Mouse (Mus musculus) adrenal gland, postnatal 36 days (tissue): ENCODE measurements at regions not wholly inside any gene's neighbourhood (a gene's known extent, or its start where the extent isn't known, plus 50 kb on each side); places are given as distances from the start of the nearest gene placed in this dataset.

Experiments used
- DNase-seq, 2 experiments: peaks; one replicate each; pipeline ENCODE4 v3.0.0; 2021; ENCODE audit warnings: mixed read lengths in 1 of 2

DNA sequence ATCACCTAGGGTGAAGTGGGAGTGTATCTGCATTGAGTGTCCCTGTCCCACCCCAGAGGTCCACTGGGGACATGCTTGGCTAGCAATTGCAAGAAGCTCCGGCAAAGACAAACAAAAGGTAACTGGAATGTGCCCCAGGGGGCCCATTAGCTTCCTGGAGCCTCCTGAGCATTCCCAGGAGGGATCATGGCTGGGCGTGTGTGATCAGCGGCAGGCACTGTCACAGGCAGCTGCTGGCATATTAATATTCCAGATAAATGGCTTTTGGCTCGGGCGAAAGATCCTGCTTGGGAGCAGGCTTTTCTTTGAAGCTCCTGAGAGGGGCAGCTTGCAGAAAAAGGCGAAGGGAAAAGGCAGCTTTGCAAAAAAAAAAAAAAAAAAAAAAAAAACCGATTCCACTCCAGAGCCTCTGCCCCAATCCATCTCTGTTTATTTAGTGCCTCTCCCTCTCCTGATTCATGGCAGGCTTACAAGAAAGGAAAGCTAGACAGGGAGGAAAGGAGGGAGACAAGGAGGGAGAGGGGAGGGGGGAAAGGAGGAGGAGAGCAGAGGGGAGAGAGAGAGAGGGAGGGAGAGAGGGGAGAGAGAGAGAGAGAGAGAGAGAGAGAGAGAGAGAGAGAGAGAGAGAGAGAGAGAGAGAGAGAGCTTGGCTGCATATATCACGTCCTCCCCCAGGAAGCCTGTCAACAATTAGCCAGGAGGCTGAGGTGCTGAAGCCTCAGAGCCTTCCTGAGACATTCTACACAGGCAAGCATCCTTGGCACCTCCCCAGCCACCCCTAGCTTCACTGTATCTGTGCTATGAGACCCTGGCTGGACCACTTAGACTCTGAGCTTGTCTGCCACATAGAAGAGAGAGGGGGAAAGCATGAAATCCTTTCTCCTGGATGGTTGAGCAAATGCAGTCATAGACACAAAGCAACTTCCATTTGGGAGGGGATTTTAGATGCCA is 443.4 kb upstream of the Zmiz1 start:
- peak; percentile 51 to 62 for DNase-seq

DNA sequence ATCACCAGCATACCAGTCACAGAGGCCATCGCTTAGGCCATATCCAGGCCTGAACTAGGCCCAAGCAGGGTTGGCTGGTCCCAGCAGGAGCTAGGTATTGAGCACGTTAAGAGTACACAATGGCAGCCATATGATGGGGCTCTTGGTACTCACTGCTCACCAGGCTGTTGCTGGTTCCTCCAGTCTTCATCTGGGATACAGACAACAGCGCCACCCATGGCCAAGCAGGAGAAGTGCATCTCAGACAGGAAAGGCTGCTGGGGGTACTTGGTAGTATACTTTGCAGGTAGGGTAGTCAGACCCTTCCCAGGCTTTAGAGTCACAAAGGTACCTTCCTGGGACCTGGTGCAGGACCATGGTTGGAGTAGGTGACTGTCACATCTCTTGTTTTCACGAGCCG is 441.1 kb upstream of the Zmiz1 start:
- peak; percentile 19 to 22 for DNase-seq

DNA sequence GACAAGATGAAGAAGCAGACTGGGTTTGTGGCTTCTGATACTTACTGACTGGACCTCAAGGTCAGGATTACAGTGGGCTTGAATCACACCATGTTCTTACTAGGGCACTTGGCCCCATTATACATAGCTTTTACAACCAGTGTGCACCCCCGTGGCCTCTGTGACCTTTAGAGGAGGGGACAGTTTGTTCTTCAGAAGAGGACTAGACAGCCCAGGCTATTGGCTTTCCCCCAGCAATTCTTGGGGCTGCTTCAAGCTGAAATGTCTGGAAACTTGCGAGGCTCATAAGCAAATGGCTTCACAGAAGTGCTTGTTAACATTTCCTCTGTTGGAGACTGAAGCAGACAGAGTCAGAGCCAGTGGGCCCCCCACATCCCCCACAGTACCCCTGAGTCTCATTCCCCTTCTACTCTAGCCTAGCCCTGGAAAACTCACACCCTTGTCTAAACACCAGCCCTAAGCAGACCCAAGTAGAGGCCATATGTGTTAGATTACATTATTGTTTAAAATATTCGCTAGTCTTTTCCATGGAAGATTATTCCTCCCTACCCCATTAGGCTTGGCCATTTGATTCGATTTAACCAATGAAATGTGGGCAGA is 439.6 kb upstream of the Zmiz1 start:
- DNase-seq = peak in 1 of 2 experiments; percentile 51

DNA sequence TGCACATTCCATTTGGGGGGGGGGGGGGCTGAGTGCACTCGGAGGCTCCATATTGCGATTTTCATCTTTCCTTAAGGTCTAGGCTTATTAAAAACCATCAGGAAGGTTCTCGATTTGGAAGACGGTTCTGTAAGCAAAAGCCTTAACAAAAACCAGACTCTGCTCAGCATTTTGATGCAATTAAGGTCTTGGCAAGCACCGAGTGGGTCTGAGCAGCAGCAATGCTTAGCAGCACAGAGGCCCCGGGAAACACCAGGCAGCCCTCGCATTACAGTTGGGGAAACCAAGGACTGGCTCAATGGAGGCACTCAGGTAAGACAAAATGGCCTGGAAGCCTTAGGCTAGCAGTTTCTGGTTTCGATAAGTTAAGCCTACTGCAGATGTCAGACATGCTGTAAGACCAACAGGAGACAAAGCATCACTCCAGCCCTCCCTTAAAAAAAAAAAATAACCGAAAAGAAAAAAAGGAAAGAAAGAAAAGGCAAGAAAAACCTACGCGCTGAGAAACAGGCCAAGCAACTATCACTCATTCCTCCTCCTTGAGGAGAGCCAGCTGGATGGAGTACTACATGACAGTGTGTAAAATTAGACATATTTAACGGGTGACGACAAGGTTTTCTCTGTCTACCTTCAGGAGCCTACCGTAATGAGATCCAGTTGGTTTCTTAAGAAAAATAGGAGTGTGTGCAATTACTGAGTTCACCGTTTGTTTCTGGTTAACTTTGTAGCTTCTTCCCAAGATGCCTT is 436.3 kb upstream of the Zmiz1 start:
- no peak for DNase-seq

DNA sequence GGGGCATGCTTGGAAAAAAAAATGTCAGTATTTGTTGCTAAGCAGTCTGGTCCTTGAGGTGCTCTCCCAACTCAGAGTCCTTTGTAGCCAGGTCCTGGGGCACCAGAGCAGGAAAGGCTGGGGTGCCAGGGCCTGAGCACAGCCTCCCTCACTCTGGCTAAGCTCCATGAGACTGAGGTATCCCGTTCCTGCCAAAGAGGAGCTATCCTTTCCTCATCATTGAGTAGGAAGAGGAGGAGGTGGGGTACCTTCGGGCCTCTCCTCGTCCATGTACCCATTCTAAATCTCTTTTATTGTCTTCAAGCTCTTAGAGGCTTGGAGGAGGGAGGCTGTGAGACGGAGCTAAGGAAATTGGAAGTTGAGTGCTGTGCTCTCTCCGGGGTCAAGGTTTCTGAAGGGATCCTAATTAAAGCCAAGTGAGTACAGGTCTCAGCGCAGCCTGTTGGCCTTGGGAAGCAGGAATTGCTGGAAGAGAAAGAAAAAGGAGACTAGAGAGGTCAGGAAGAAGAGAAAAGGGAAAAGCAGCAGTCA is 435.6 kb upstream of the Zmiz1 start:
- no peak for DNase-seq

DNA sequence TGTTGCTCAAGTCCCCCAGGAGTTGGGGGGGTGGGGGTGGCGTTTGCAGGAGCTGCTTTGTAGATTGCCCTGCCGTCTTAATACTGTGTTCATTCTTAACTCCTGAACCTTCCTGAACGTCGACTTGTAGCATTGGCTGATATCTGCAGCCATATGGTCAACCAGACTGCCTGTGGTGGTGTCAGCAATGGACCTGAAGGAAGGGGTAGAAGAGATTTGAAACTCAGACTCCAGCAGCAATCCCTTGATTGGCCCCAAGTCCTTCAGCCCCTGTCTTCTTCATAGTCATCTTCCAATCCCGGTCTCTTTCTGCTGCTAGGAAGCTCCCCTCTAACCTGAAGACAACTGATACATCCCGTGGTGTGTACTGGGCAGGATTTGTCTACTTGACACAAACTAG is 433.9 kb upstream of the Zmiz1 start:
- no peak for DNase-seq

DNA sequence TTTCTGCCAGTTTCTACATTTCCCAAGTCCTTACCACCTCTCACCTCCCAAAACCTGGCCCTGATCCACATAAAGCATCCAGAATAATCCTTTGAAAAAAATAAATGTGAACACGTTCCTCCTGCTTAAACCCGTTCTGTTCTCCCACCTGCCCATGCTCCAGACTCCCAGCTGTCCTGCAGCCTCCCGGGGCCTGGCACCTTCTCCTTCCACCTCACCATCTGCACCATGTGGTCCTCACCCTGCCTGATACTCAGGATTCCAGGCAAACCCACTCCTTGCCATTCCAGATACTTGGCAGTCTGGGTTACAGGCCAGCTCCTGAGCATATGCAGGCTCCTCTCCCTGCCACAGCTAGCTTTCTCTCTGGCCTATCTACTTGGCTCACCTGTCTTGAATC is 431.9 kb upstream of the Zmiz1 start:
- no peak for DNase-seq

DNA sequence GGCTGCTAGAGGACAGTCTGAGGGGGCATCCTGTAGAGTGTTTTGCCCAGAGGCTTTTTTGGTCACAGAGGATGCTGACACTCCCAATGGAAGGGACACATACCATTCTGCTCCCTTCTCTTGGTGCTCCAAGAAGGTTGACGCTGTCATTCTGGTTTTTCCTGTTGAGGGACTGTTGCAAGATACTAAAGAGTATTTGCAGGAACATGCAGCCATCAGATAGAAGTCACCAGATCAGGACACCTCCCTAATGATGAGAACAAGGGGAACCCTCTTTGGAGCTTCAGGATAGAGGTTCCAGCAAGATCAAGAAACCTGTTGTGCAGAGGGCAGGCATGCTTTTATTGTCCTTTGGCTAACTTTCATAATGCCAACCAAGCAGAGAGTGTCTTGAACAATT is 431.1 kb upstream of the Zmiz1 start:
- DNase-seq = no peak

DNA sequence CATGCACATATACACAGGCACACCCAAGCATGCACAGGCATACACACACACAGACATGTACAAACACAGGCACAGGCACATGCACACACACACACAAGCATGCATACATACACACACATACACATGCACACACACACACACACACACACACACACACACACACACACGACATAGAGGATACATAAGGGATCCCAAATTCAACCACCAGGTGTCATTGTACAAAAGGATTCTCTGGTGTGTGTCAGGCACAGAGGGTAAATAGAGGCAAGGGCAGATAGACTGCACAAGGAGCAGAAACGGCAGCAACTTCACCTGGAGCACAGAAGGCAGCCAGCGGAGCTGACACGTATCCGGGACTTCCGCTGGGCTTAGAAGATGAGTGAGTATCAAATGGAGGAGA is 428.1 kb upstream of the Zmiz1 start:
- DNase-seq = no peak

DNA sequence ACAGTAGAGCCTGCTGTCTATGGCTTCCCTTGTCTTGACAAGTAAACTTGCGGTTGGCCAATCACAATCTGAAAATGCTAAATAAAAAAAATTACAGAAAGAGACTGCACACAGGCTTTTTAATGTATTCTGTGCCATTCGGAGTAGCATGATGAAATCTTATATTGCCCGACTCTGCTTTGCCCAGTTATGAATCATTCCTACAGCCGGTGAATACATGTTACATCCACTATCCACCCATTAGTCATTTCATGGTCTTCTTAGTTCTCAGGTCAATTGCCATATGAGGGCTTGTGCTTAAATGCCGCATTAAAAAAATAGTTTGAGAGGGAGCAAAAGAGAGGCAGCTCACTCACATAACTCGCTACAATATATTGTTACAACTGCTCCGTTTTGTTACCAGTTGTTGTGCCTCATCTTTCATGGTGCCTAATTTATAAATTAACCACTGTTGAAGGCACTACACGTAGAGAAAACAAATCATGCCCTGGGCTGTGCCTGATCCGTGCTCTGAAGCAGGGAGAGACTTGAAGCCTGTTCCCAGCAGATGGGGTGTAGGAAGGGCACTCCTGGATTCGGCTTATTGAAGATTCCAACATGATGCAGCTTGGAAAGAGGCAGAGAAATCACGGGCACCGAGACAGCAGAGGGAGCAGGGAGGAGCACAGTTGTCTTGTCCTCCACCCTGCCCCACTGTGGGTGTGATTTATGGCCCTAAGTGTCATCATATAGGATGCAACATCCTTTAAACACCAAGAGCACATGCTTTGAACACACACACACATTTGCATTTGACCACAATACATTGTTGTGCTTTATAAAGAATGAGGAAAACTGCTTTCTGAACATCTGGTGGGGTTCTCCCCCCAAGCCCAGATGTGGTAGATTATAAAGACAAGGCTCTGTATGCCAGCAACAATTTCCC is 427.0 kb upstream of the Zmiz1 start:
- no peak for DNase-seq

DNA sequence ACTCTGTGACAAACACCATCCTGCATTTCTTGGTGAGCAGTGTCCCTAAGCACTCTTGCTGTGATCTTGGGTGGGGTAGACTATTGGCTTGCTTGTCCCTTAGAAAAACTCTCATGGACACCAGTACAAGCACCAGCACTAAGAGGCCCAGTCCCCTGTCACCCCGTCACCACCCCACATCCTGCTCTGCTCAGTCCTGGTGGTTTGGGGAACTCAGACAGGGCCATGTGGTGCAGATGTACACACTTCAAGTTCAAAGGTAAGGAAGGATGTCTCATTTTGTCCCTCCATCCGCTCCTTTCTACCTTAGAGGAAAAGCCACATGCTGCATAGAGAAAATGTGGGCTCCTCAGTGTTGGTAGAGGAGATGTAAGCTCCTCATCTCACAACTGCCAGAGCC is 426.1 kb upstream of the Zmiz1 start:
- DNase-seq = no peak

DNA sequence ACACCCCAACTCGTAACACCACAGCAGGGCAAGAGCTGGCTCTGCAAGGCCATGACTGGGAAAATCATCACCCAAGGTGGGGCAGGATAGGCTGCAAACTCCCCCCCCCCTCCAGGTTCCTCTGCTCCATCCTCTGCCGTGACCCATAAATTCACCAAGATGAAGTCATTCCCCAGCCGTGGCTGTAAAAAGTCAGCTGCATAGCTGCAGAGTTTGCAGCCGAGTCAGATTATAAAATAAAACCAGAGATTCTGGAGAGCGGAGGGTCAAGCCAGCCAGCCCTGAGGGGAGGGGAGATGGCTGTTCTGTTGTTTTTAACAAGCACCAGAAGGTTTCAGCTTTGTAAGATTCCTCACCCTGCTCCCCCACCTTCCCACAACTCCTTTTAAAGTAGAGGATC is 416.7 kb upstream of the Zmiz1 start:
- no peak for DNase-seq

DNA sequence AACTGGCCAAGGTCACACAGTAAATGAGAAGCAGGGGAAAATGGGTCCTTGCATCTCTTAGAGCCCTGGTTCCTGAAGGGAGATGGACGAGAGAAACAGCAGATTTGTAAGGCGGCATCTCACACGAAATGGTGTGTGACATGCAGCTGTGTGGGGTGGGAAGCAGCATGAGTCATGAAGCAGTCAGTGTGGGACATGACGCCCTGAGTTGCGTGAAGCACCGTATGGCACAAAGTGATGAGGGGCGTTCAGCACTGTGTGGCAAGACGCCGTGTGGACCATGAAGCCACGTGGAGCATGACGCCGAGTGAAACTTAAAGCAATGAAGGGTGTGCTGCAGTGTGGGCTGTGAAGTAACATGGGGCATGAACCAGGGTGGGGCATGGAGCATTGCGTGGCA is 414.9 kb upstream of the Zmiz1 start:
- no peak for DNase-seq

DNA sequence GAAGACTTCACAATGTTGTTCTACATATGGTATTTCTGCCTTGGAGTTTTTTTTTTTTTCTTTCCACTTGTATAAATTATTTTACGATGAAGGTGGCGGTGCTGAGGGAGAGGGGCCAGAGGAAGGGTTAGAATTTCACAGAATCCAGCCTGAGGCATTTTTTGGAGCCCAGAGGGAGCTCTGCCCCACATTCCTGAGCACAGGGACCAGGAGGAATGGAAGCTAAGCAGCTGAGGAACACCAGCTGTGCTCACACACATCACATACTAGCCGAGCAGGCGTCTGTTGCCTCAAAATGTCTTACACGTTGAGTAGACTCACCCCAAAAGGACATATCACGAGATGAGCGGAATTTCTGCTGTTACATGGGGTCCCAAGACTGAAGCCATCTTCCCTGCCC is 414.1 kb upstream of the Zmiz1 start:
- no peak for DNase-seq

DNA sequence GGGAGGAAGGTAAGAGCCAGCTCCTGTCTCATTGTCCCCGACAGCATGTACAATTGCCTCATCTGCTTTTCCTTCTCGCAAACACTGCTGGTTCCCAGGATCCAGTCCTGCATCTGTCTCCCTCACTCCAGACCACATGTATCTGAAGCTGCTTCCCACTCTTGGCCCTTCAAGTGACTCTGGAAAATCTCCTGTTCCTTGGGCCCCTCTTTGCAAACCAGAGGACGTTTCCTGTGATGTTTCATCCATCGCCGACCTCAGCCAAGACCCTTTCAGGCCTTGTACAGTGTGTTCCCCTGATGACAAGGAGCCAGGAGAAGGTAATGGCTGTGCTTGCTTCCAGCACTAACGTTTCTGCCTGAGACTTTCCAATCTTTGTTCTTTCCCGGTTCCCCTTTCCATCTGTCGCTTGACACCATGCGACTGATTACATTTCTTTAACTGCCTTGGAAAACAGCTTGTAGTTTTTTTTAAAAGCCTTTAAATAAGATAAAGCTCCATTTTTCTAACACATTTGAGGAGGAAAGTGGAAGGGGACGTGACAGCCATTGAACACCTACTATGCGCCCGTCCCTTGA is 408.2 kb upstream of the Zmiz1 start:
- DNase-seq = no peak

DNA sequence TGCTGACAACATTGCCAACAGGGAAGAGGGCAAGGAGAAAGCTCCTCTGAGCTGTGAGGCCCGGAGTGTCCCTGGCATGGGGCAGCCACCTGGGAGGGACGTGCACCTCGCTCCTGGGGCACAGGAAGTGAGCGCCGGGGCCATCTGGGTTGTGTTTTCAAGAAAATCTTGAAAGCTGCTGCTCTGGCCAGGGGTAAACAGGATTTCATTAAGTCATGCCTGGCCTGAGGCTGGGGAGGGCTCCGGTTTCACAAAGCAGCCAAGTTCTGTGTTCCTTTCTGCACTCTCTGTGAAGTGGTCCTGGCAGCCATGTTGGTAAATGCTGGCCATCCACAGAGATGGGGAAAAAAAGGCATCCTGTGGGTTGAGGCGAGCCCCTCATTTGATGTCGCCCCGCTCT is 406.8 kb upstream of the Zmiz1 start:
- no peak for DNase-seq

DNA sequence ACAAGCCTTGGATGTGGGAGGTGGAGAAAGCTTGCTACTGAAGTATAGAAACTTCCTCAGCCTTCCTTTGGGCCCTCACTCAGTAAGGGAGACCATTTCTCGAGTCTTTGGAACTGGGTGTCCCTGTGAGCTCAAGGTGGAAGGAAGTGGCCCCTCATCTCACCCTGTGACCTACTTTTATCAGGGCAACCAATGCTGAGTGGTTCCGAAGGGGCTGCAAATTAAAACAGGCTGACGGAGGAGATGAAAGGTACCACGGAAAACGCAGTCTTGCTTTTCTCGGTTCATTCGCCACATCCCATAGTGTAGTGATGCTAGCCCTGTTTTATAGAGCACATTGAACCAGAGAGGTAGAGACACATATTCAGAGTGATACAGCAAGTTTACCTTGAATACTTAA is 399.6 kb upstream of the Zmiz1 start:
- DNase-seq = no peak

DNA sequence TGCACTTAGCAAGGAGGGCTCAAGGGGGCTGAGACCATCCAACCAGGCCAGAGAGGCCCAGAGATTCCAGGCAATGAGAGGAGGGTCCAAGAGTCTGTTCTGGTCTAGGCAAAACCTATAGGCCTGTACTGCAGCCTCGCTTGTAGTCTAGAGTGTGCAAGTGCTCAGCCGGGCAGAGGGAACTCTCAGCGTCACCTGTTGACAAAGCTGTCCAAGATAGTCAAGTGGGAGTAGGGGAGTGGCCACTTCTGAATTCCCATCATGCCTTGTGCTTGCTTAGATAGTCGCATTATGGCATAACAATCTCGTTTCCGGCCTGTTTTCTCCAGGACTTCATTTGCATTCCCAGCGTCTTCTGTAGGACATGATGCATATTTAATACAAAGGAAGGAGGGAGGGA is 398.7 kb upstream of the Zmiz1 start:
- DNase-seq = no peak

DNA sequence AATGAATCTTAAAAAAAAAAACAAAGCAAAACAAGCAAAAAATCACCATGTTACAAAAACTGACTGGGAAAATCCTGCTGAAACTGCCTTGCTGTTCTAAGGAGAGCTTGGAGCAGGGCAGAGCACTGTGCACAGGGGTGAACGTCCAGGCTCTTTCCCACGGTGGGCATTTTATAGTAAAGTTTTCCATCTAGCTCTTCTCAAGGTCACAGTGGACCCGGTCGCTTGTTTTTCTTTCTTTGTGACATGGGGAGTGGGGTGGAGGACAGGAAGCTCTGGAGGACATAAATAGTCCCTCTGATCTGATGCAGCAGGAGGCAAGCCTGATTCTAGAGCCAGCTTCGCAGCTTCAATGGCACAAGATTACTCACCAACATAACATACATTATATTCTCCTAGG is 395.9 kb upstream of the Zmiz1 start:
- no peak for DNase-seq

DNA sequence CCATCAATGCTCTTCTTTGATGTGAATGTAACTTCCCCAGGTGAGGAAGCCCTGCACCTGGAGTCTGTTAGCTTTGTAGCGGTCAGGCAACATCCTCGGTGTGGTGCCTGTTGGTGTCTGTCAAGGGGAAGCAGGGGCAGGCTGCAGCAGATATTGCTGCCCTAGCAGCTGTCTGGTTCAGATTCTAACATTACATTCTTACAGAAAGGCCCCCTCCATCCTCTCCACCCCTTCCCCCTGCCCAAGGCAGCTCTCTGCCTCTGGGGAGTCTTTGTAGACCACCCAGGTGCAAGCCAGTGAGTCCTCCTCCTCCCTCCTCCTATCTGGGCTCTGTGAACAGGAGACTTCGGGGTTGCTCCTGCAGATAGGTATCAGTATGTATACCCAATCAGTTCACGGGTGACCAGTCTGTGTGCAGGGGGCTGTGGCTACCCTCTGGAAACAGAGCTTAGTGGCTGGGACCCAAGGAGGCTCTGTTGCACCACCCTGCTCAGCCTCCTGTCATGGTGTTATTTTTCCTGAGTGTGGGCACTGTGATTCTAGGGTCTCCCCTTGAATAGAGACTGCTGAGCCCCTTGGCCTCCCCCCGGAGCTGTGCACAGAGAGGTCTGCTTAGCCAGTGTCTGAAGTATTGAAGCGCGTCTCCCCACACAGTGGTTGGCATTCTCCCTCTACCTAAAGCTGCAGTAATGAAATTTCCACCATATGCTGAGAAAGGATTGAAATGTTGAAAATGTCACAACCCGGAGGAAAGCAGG is 394.6 kb upstream of the Zmiz1 start:
- DNase-seq = no peak

DNA sequence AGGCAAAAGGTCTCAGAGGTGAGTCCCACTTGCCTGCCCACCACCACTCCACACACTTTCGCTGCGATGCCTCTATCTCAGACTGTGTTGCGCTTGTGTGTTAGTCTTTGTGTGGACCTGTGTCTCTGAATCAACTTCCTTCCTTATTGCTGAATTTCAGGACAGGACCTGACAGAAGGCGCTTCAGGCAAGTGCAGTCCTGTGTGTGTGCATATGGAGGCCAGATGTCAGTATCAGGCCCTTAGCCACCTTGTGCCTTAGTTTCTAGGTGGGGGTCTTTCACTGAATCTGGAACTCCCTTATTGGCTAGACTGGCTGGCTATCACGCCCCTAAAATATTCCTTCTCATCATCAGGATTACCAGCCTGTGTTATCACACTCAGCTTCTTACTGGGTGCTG is 391.6 kb upstream of the Zmiz1 start:
- no peak for DNase-seq
